Mouse (Mus musculus) heart, postnatal 0 days (tissue): ENCODE measurements around the gene Adrb1.

Experiments
- CTCF ChIP-seq: IDR thresholded peaks from 2 replicates; pipeline ENCODE4 v1.5.1; 2016; ENCODE audit warnings: antibody characterized with exemption, control low read depth, low read depth
- EP300 ChIP-seq: IDR thresholded peaks from 2 replicates; pipeline ENCODE4 v1.6.1; 2016; ENCODE audit warnings: antibody characterized with exemption, low read depth

DNA sequence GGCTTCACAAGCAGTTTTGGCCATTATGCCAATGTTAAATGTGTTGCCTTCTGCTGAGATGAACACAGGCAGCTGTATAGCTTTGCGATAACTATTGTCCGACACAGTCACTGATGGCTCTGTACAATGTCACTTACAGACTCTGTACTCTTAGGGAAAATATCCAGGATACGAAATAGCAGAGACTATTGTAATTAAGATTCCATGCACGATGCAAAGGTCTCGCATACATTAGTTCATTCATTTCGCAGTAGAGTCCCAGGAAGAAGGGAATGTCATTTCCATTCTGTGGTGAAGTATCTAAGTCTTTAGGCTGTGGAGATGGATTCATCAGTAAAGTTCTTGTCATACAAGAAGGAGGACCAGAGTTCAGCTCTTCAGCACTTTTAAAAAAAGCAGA lies 20.0 kb upstream of the Adrb1 start:
- TF ChIP-seq CTCF (no peak), EP300 (no peak)
